8 mouse cellular contexts compared by ENCODE assay signal in genomic region chr5:115181248-115181940, GRCm38 (mm10). TPM values are rescaled to one million over a fixed set of nuclear protein-coding genes. Genes with fewer than 3 reads are reported as not detected.
DNase-seq lines count a peak whose midpoint lies in the region.

No protein-coding gene starts in this region.

- intact Hi-C loops in left cerebral cortex, postnatal 25 days (cut with DNase I), result no loop called here

- DNase-seq in urinary bladder, postnatal 14 days (ENCODE audit: low spot score), result peak; percentile 50
- DNase-seq in urinary bladder, postnatal 25 days (ENCODE audit: low spot score), result no peak
- peak; percentile 80 to 90 for DNase-seq in cerebellum, postnatal 14 days
- DNase-seq in kidney, postnatal 36 days, result peak; percentile 78 to 87
- no peak for DNase-seq in retina, embryonic 14.5 days (ENCODE audit: low spot score)
- DNase-seq in spleen, postnatal 4 days (ENCODE audit: low spot score in 2 of 2), result no peak
- no peak for DNase-seq in frontal cortex, adult 2 months (ENCODE audit: extremely low spot score in 1 of 2, low spot score in 1 of 2)
- DNase-seq in left cerebral cortex, postnatal 25 days (ENCODE audit: low spot score in 2 of 2), result no peak

RNA-seq across cellular contexts. Expression of gene Cabp1, which starts 12.8 kb away (rescaled TPM):
- polyA plus RNA-seq in frontal cortex, adult 2 months (2012; rRNA removed), result 291 and 354 TPM in 2 replicates
- total RNA-seq in left cerebral cortex, postnatal 25 days (2021), result 100 to 1,000 TPM; 295 to 302 TPM

RNA-seq across cellular contexts. Expression of gene Mlec, which starts 23.4 kb away (rescaled TPM):
- 66.5 and 67.1 TPM in 2 replicates for polyA plus RNA-seq in frontal cortex, adult 2 months (2012; rRNA removed)
- total RNA-seq in left cerebral cortex, postnatal 25 days (2021), result 10 to 100 TPM; 86.2 to 87.5 TPM

RNA-seq across cellular contexts. Expression of gene Unc119b, which starts 46.6 kb away (rescaled TPM):
- 27.9 and 28.9 TPM in 2 replicates for polyA plus RNA-seq in frontal cortex, adult 2 months (2012; rRNA removed)
- total RNA-seq in left cerebral cortex, postnatal 25 days (2021), result 10 to 100 TPM; 27.1 to 28.8 TPM

RNA-seq across cellular contexts. Expression of gene Pop5, which starts 54.2 kb away (rescaled TPM):
- 129 and 134 TPM in 2 replicates for polyA plus RNA-seq in frontal cortex, adult 2 months (2012; rRNA removed)
- 100 to 1,000 TPM; 104 to 110 TPM for total RNA-seq in left cerebral cortex, postnatal 25 days (2021)

Comparison
In these comparisons a context has a peak if more than half of its experiments do, and no peak if none do; other contexts are left out.
1. DNase-seq: peak in urinary bladder, postnatal 14 days (single experiment), cerebellum, postnatal 14 days (2 of 2) and kidney, postnatal 36 days (2 of 2); none in urinary bladder, postnatal 25 days (single experiment), retina, embryonic 14.5 days (single experiment), spleen, postnatal 4 days (0 of 2), frontal cortex, adult 2 months (0 of 2) and left cerebral cortex, postnatal 25 days (0 of 2).